Mouse (Mus musculus): ENCODE data around the gene Vmn1r167. TPM values are rescaled to one million over a fixed set of nuclear protein-coding genes. Genes with fewer than 3 reads are reported as not detected.
"Not testable (repeated sequence)": the region's sequence is repeated elsewhere in the genome, so short reads cannot be mapped to it uniquely, and the experiment has no call there.

The Vmn1r167 gene
- polyA plus RNA-seq (2012; rRNA removed): not detected in 2 replicates

- not testable (repeated sequence) for DNase-seq; H3K27ac ChIP-seq (ENCODE audit: control insufficient read depth, insufficient read depth, low read length); H3K36me3 ChIP-seq (ENCODE audit: control insufficient read depth, insufficient read depth, low read length); H3K4me1 ChIP-seq (replicated peaks; ENCODE audit: control insufficient read depth, insufficient read depth, low read length); H3K4me3 ChIP-seq (ENCODE audit: control insufficient read depth, insufficient read depth, low read length); H3K27me3 ChIP-seq (ENCODE audit: control insufficient read depth, insufficient read depth, low read length)
- 94% methylated on average over 2 of the region's 2 CpGs for WGBS
Observed at GRCm38 (mm10) chr7:23507106-23507505, at the start of gene Vmn1r167. Vmn1r167 (minus strand) TSS chr7:23507206.

GRCm38 (mm10) chr7:23539432-23539831, 32.4 kb upstream of the Vmn1r167 start, which contains the start of gene Vmn1r168:
Vmn1r168 (plus strand) TSS chr7:23539732.
- H3K36me3 ChIP-seq (ENCODE audit: control insufficient read depth, insufficient read depth, low read length); H3K4me1 ChIP-seq (replicated peaks; ENCODE audit: control insufficient read depth, insufficient read depth, low read length); H3K27me3 ChIP-seq (ENCODE audit: control insufficient read depth, insufficient read depth, low read length); DNase-seq; H3K4me3 ChIP-seq (ENCODE audit: control insufficient read depth, insufficient read depth, low read length); H3K27ac ChIP-seq (ENCODE audit: control insufficient read depth, insufficient read depth, low read length): not testable (repeated sequence)
- no CpG with 5 or more reads among the region's 1 CpGs for WGBS

- 81% methylated on average over 2 of the region's 2 CpGs for WGBS
- H3K4me3 ChIP-seq (ENCODE audit: control insufficient read depth, insufficient read depth, low read length); DNase-seq; H3K27ac ChIP-seq (ENCODE audit: control insufficient read depth, insufficient read depth, low read length); H3K36me3 ChIP-seq (ENCODE audit: control insufficient read depth, insufficient read depth, low read length); H3K27me3 ChIP-seq (ENCODE audit: control insufficient read depth, insufficient read depth, low read length); H3K4me1 ChIP-seq (replicated peaks; ENCODE audit: control insufficient read depth, insufficient read depth, low read length): not testable (repeated sequence)
Observed at GRCm38 (mm10) chr7:23472886-23473285, 34.1 kb downstream of the Vmn1r167 start.

- not testable (repeated sequence) for H3K36me3 ChIP-seq (ENCODE audit: control insufficient read depth, insufficient read depth, low read length)
Observed at GRCm38 (mm10) chr7:23470832-23471231, 36.2 kb downstream of the Vmn1r167 start.

GRCm38 (mm10) chr7:23470201-23470600, 36.8 kb downstream of the Vmn1r167 start:
- not testable (repeated sequence) for H3K4me1 ChIP-seq (replicated peaks; ENCODE audit: control insufficient read depth, insufficient read depth, low read length); H3K4me3 ChIP-seq (ENCODE audit: control insufficient read depth, insufficient read depth, low read length); H3K36me3 ChIP-seq (ENCODE audit: control insufficient read depth, insufficient read depth, low read length); H3K27me3 ChIP-seq (ENCODE audit: control insufficient read depth, insufficient read depth, low read length); H3K27ac ChIP-seq (ENCODE audit: control insufficient read depth, insufficient read depth, low read length); DNase-seq
- 82% methylated on average over 3 of the region's 3 CpGs for WGBS

More at GRCm38 (mm10) chr7:23470832-23471231, 36.2 kb downstream of the Vmn1r167 start:
- not testable (repeated sequence) for H3K4me3 ChIP-seq (ENCODE audit: control insufficient read depth, insufficient read depth, low read length); H3K27me3 ChIP-seq (ENCODE audit: control insufficient read depth, insufficient read depth, low read length); DNase-seq; H3K27ac ChIP-seq (ENCODE audit: control insufficient read depth, insufficient read depth, low read length); H3K4me1 ChIP-seq (replicated peaks; ENCODE audit: control insufficient read depth, insufficient read depth, low read length)
- WGBS: 71% methylated on average over 3 of the region's 3 CpGs

Other genes starting within 250 kb of the Vmn1r167 start
- gene Gm6902, start 228.3 kb downstream of the Vmn1r167 start, polyA plus RNA-seq (2012; rRNA removed): not detected in 2 replicates
- not detected in 2 replicates for gene Nlrp4e, start 206.0 kb downstream of the Vmn1r167 start, polyA plus RNA-seq (2012; rRNA removed)
- gene Nlrp5, start 121.3 kb downstream of the Vmn1r167 start, polyA plus RNA-seq (2012; rRNA removed): 0.15 TPM in 1 of 2 replicates, not detected in the other
- gene Vmn1r168, start 32.5 kb upstream of the Vmn1r167 start, polyA plus RNA-seq (2012; rRNA removed): not detected in 2 replicates
- not detected in 2 replicates for gene Vmn1r169, start 68.3 kb upstream of the Vmn1r167 start, polyA plus RNA-seq (2012; rRNA removed)
- not detected in 2 replicates for gene Vmn1r170, start 99.0 kb upstream of the Vmn1r167 start, polyA plus RNA-seq (2012; rRNA removed)
- not detected in 2 replicates for gene Vmn1r171, start 123.5 kb upstream of the Vmn1r167 start, polyA plus RNA-seq (2012; rRNA removed)
- gene Vmn1r172, start 151.1 kb upstream of the Vmn1r167 start, polyA plus RNA-seq (2012; rRNA removed): not detected in 2 replicates
- not detected in 2 replicates for gene Vmn1r173, start 193.5 kb upstream of the Vmn1r167 start, polyA plus RNA-seq (2012; rRNA removed)
- gene Vmn1r174, start 245.1 kb upstream of the Vmn1r167 start, polyA plus RNA-seq (2012; rRNA removed): not detected in 2 replicates

All from thymus, adult 2 months (tissue).